Mouse (Mus musculus) megakaryocyte, embryonic 14.5 days (primary cell): ENCODE data around the gene Mpzl3.

ENCODE experiments used
- FLI1 ChIP-seq: IDR thresholded peaks from 2 replicates; pipeline ENCODE4 v1.6.1; 2012; ENCODE audit warnings: low read length, inconsistent platforms, mixed read lengths
- GATA1 ChIP-seq: IDR thresholded peaks from 3 replicates; pipeline ENCODE4 v1.6.1; 2012; ENCODE audit warnings: mixed read lengths, low read length, inconsistent platforms, borderline replicate concordance

GRCm38 (mm10) chr9:45085741-45086690, 31.0 kb downstream of the Mpzl3 start:
- TF ChIP-seq GATA1 (no peak), FLI1 (no peak)
